24 mouse cellular contexts compared by ENCODE assay signal in genomic region chr6:56868565-56868964, GRCm38 (mm10). TPM values are rescaled to one million over a fixed set of nuclear protein-coding genes. Genes with fewer than 3 reads are reported as not detected.
DNase-seq lines count a peak whose midpoint lies in the region; ATAC-seq and TF ChIP-seq lines count a peak whose summit lies in the region.
"Had no signal": no experiment of that assay in that cellular context is flagged by ENCODE, and none has a peak within 500 bp of the region (broad histone marks: within the 10 kb centered on the region; RNA-seq: fewer than 3 reads in every experiment).

No protein-coding gene starts in this region.

- H3K4me3 ChIP-seq in ES-Bruce4 (ENCODE audit: low read depth, low read length) (peak overlapping the region; percentile 9; the same call in 1 of the 2 replicates), ES-E14 (ENCODE audit: insufficient read depth in 1 of 2, low read depth in 1 of 2, low read length in 2 of 2, poor library complexity in 1 of 2, severe bottlenecking in 1 of 2) (no peak overlapping the region)
- H3K4me3 ChIP-seq in liver, embryonic 12.5 days, result no peak overlapping the region
- H3K4me3 ChIP-seq in stomach, embryonic 14.5 days (ENCODE audit: low read depth, low read length), result no peak overlapping the region
- H3K4me3 ChIP-seq: embryonic facial prominence, embryonic 12.5 days; erythroblast, embryonic 14.5 days; layer of hippocampus, adult 2 months; left cerebral cortex, adult 2 months; limb, embryonic 12.5 days; lung, embryonic 15.5 days; midbrain, embryonic 12.5 days; neural tube, embryonic 12.5 days had no signal

- no peaks in the 10 kb centered on the region for H3K9me3 ChIP-seq in ES-Bruce4 (replicated peaks; ENCODE audit: control insufficient read depth, insufficient read depth, low read length, poor library complexity, severe bottlenecking)
- H3K9me3 ChIP-seq in ES-E14 (ENCODE audit: control insufficient read depth, insufficient read depth, low read depth, low read length), result no peaks in the 10 kb centered on the region
- H3K9me3 ChIP-seq in liver, embryonic 12.5 days (replicated peaks), result no peaks in the 10 kb centered on the region
- H3K9me3 ChIP-seq in stomach, embryonic 14.5 days (ENCODE audit: control insufficient read depth, low read depth, low read length), result no peaks in the 10 kb centered on the region
- H3K9me3 ChIP-seq: embryonic facial prominence, embryonic 12.5 days; limb, embryonic 12.5 days; lung, embryonic 15.5 days; midbrain, embryonic 12.5 days; neural tube, embryonic 12.5 days had no signal

- no peaks in the 10 kb centered on the region for H3K27me3 ChIP-seq in ES-Bruce4 (ENCODE audit: control insufficient read depth, insufficient read depth, low read length, poor library complexity, severe bottlenecking)
- no peaks in the 10 kb centered on the region for H3K27me3 ChIP-seq in liver, embryonic 12.5 days (replicated peaks)
- H3K27me3 ChIP-seq in stomach, embryonic 14.5 days (ENCODE audit: control insufficient read depth, insufficient read depth, low read length), result no peaks in the 10 kb centered on the region
- H3K27me3 ChIP-seq: embryonic facial prominence, embryonic 12.5 days; limb, embryonic 12.5 days; lung, embryonic 15.5 days; midbrain, embryonic 12.5 days; neural tube, embryonic 12.5 days had no signal

- TF ChIP-seq EP300 in ES-Bruce4 (IDR thresholded peaks at IDR 0.05; ENCODE audit: insufficient read depth, low read depth, low read length), result peak; percentile 76; the same call in 1 of the 2 replicates

- no peak for TF ChIP-seq CTCF in ES-Bruce4 (IDR thresholded peaks at IDR 0.05; ENCODE audit: low read depth, low read length)

- no peak for TF ChIP-seq POLR2A in ES-Bruce4 (IDR thresholded peaks at IDR 0.05; ENCODE audit: insufficient read depth, low read length)

- peak overlapping the region; percentile 2; the same call in 1 of the 2 replicates for H3K27ac ChIP-seq in ES-Bruce4 (ENCODE audit: insufficient read depth, low read length)
- H3K27ac ChIP-seq in ES-E14 (ENCODE audit: insufficient read depth, low read depth, low read length, poor library complexity, severe bottlenecking), result 0 out of 2 replicates have a peak overlapping the region, but pooled peaks have one; percentile 40
- H3K27ac ChIP-seq in liver, embryonic 12.5 days, result no peak overlapping the region
- no peak overlapping the region for H3K27ac ChIP-seq in stomach, embryonic 14.5 days (ENCODE audit: low read length)
- H3K27ac ChIP-seq: embryonic facial prominence, embryonic 12.5 days; layer of hippocampus, adult 2 months; left cerebral cortex, adult 2 months; limb, embryonic 12.5 days; lung, embryonic 15.5 days; macrophage; midbrain, embryonic 12.5 days; neural tube, embryonic 12.5 days had no signal

- H3K4me1 ChIP-seq in ES-Bruce4 (ENCODE audit: control insufficient read depth, insufficient read depth, low read length), result peaks cover 6% of the 10 kb centered on the region
- H3K4me1 ChIP-seq in ES-E14 (ENCODE audit: control insufficient read depth in 2 of 2, insufficient read depth in 2 of 2, low read length in 2 of 2, poor library complexity in 1 of 2), result peaks cover 0 to 12% of the 10 kb centered on the region in 2 experiments; a peak in 2 of 4 replicates
- peaks cover 45% of the 10 kb centered on the region for H3K4me1 ChIP-seq in liver, embryonic 12.5 days
- H3K4me1 ChIP-seq in stomach, embryonic 14.5 days (ENCODE audit: control insufficient read depth, insufficient read depth, low read length), result no peaks in the 10 kb centered on the region
- H3K4me1 ChIP-seq: embryonic facial prominence, embryonic 12.5 days; limb, embryonic 12.5 days; lung, embryonic 15.5 days; midbrain, embryonic 12.5 days; neural tube, embryonic 12.5 days had no signal

- 57% methylated on average over 8 of the region's 8 CpGs for WGBS in liver, embryonic 12.5 days (ENCODE audit: insufficient replicate concordance)
- 66% methylated on average over 8 of the region's 8 CpGs for WGBS in stomach, embryonic 14.5 days

- H3K9ac ChIP-seq in ES-Bruce4 (ENCODE audit: low read depth, poor library complexity, severe bottlenecking), result no peak overlapping the region
- peak overlapping the region; percentile 26; the same call in 1 of the 2 replicates for H3K9ac ChIP-seq in ES-E14 (ENCODE audit: insufficient read depth, low read depth, low read length, poor library complexity, severe bottlenecking)
- no peak overlapping the region for H3K9ac ChIP-seq in liver, embryonic 12.5 days
- H3K9ac ChIP-seq in stomach, embryonic 14.5 days (replicated peaks; ENCODE audit: low read depth, low read length), result no peak overlapping the region
- H3K9ac ChIP-seq: embryonic facial prominence, embryonic 12.5 days; limb, embryonic 12.5 days; lung, embryonic 15.5 days; midbrain, embryonic 12.5 days; neural tube, embryonic 12.5 days had no signal

- DNase-seq in ES-E14 (ENCODE audit: low read depth, low spot score), result peak; percentile 9
- DNase-seq in layer of hippocampus, postnatal 25 days (ENCODE audit: extremely low spot score in 1 of 2, low spot score in 1 of 2), result no peak
- DNase-seq in Muller cell, postnatal 12 days (ENCODE audit: inconsistent ontology term), result no peak
- DNase-seq in urinary bladder, adult 18-20 months (ENCODE audit: low spot score in 2 of 2), result no peak
- DNase-seq: cerebellum, adult 9-11 months; gastrocnemius, postnatal 10 days; heart, adult 18-20 months; kidney, adult 2 months; kidney, postnatal 10 days; right cerebral cortex, adult 18-20 months; thymus, adult 2 months had no signal

- ATAC-seq in liver, embryonic 12.5 days, result peak; percentile 74
- ATAC-seq in stomach, embryonic 14.5 days (ENCODE audit: insufficient number of reproducible peaks, insufficient read depth, low FRiP score, low read depth), result peak; percentile 31; the same call in 1 of the 2 replicates
- ATAC-seq: forebrain, embryonic 14.5 days had no signal

- no peak overlapping the region for H3K4me2 ChIP-seq in liver, embryonic 12.5 days
- H3K4me2 ChIP-seq in stomach, embryonic 14.5 days (replicated peaks; ENCODE audit: low read depth, low read length), result no peak overlapping the region
- H3K4me2 ChIP-seq: embryonic facial prominence, embryonic 12.5 days; limb, embryonic 12.5 days; lung, embryonic 15.5 days; midbrain, embryonic 12.5 days; neural tube, embryonic 12.5 days had no signal

- H3K36me3 ChIP-seq in ES-Bruce4 (ENCODE audit: control insufficient read depth, insufficient read depth, low read length, poor library complexity, severe bottlenecking), result peaks cover 11% of the 10 kb centered on the region; the same call in 1 of the 2 replicates
- peaks cover 14% of the 10 kb centered on the region for H3K36me3 ChIP-seq in ES-E14 (ENCODE audit: control insufficient read depth, insufficient read depth, low read length, poor library complexity, severe bottlenecking)
- H3K36me3 ChIP-seq in liver, embryonic 12.5 days, result peaks cover 15% of the 10 kb centered on the region
- peaks cover 12% of the 10 kb centered on the region; the same call in 1 of the 2 replicates for H3K36me3 ChIP-seq in stomach, embryonic 14.5 days (ENCODE audit: control insufficient read depth, insufficient read depth, low read length)
- H3K36me3 ChIP-seq: midbrain, embryonic 12.5 days; neural tube, embryonic 12.5 days had no signal

- in situ Hi-C loops in ES-E14 (cut with MboI; ENCODE audit: low sequenced_read_pairs in 2 of 2, unreplicated experiment in 2 of 2), result no loop called here

TF ChIP-seq in ES-E14, 5 proteins besides CTCF, POLR2A, EP300 and RAD21:
- no peak for TF ChIP-seq ZNF384 (IDR thresholded peaks at IDR 0.05; ENCODE audit: low read depth, low read length)
- TF ChIP-seq MAFK (IDR thresholded peaks at IDR 0.05; ENCODE audit: insufficient read depth, low read depth, low read length), result no peak
- no peak for TF ChIP-seq ZC3H11A (IDR thresholded peaks at IDR 0.05; ENCODE audit: borderline replicate concordance, low read depth, low read length)
- TF ChIP-seq HCFC1 (IDR thresholded peaks at IDR 0.05; ENCODE audit: borderline replicate concordance, insufficient read depth, low read length), result no peak
- TF ChIP-seq CHD2 (IDR thresholded peaks at IDR 0.05; ENCODE audit: low read depth, low read length), result no peak

RNA-seq across cellular contexts. Expression of gene Fkbp9, which starts 36.7 kb away (rescaled TPM):
- polyA plus RNA-seq in ES-Bruce4 (2011; ENCODE audit: insufficient read depth, insufficient read length, low read depth, missing spikeins), result 211 and 215 TPM in 2 replicates
- 204 and 345 TPM in 2 replicates for total RNA-seq in ES-E14 (2012; rRNA removed)
- polyA plus RNA-seq in liver, embryonic 12.5 days (2016; fragmentation: Nextera tagmentation; extraction: Ambion mirVana), result 34.3 and 35.0 TPM in 2 replicates
- 149 and 163 TPM in 2 replicates for polyA plus RNA-seq in stomach, embryonic 14.5 days (2014; fragmentation: Nextera tagmentation; extraction: Ambion mirVana)
- total RNA-seq in layer of hippocampus, postnatal 25 days (2021), result 10 to 100 TPM; 26.6 to 29.5 TPM

RNA-seq across cellular contexts. Expression of gene Nt5c3, which starts 55.2 kb away (rescaled TPM):
- polyA plus RNA-seq in ES-Bruce4 (2011; ENCODE audit: insufficient read depth, insufficient read length, low read depth, missing spikeins), result 19.6 and 21.4 TPM in 2 replicates
- 15.6 and 17.7 TPM in 2 replicates for total RNA-seq in ES-E14 (2012; rRNA removed)
- polyA plus RNA-seq in liver, embryonic 12.5 days (2016; fragmentation: Nextera tagmentation; extraction: Ambion mirVana), result 216 and 218 TPM in 2 replicates
- 75.1 and 80.5 TPM in 2 replicates for polyA plus RNA-seq in stomach, embryonic 14.5 days (2014; fragmentation: Nextera tagmentation; extraction: Ambion mirVana)
- total RNA-seq in layer of hippocampus, postnatal 25 days (2021), result 10 to 100 TPM; 40.9 TPM

RNA-seq across cellular contexts. Expression of gene Vmn1r4, which starts 55.2 kb away (rescaled TPM):
- polyA plus RNA-seq in ES-Bruce4 (2011; ENCODE audit: insufficient read depth, insufficient read length, low read depth, missing spikeins), result 0.78 and 0.97 TPM in 2 replicates
- total RNA-seq in ES-E14 (2012; rRNA removed), result 0.36 TPM in 1 of 2 replicates, not detected in the other
- 0.13 and 0.29 TPM in 2 replicates for polyA plus RNA-seq in liver, embryonic 12.5 days (2016; fragmentation: Nextera tagmentation; extraction: Ambion mirVana)
- 0.43 TPM in 1 of 2 replicates, not detected in the other for polyA plus RNA-seq in stomach, embryonic 14.5 days (2014; fragmentation: Nextera tagmentation; extraction: Ambion mirVana)
- under 1 TPM; 0.16 to 0.22 TPM for total RNA-seq in layer of hippocampus, postnatal 25 days (2021)
- polyA plus RNA-seq: erythroblast, embryonic 14.5 days had no signal

Comparison
In these comparisons a context has a peak if more than half of its experiments do, and no peak if none do; other contexts are left out.
1. H3K27ac ChIP-seq: peak in ES-Bruce4 (single experiment) and ES-E14 (single experiment); none in liver, embryonic 12.5 days (single experiment) and stomach, embryonic 14.5 days (single experiment).